Mouse (Mus musculus): ENCODE measurements at regions not wholly inside any gene's neighbourhood (a gene's known extent, or its start where the extent isn't known, plus 50 kb on each side); places are given as distances from the start of the nearest gene placed in this dataset.

- ATAC-seq (ENCODE audit: extremely low read depth, insufficient number of reproducible peaks, low FRiP score, low TSS enrichment): no peak
- Histone ChIP-seq H3K4me2 (no peak overlapping the region), H3K9me3 (peaks cover 3% of the 10 kb centered on the region; the same call in 1 of the 2 replicates), H3K27ac (replicated peaks) (no peak overlapping the region), H3K9ac (no peak overlapping the region), H3K36me3 (no peaks in the 10 kb centered on the region), H3K27me3 (replicated peaks) (no peaks in the 10 kb centered on the region), H3K4me3 (no peak overlapping the region), H3K4me1 (peaks cover 9% of the 10 kb centered on the region; the same call in 1 of the 2 replicates)
- WGBS: 74% methylated on average over 2 of the region's 2 CpGs
Measured at GRCm38 (mm10) chr1:73481956-73482355, 466.2 kb upstream of the Tnp1 start.

GRCm38 (mm10) chr1:73479349-73479920, 463.7 kb upstream of the Tnp1 start:
- ATAC-seq (ENCODE audit: extremely low read depth, insufficient number of reproducible peaks, low FRiP score, low TSS enrichment): no peak
- Histone ChIP-seq H3K4me2 (no peak overlapping the region), H3K27ac (replicated peaks) (no peak overlapping the region), H3K27me3 (replicated peaks) (no peaks in the 10 kb centered on the region), H3K9me3 (no peaks in the 10 kb centered on the region), H3K9ac (no peak overlapping the region), H3K4me3 (no peak overlapping the region), H3K36me3 (no peaks in the 10 kb centered on the region), H3K4me1 (peaks cover 9% of the 10 kb centered on the region; the same call in 1 of the 2 replicates)
- 40% methylated on average over 4 of the region's 4 CpGs for WGBS

- ATAC-seq (ENCODE audit: extremely low read depth, insufficient number of reproducible peaks, low FRiP score, low TSS enrichment): no peak
- WGBS: 74% methylated on average over 3 of the region's 3 CpGs
Measured at GRCm38 (mm10) chr1:73460598-73460997, 444.9 kb upstream of the Tnp1 start.

GRCm38 (mm10) chr1:73459754-73460534, 444.2 kb upstream of the Tnp1 start:
- no peak for ATAC-seq (ENCODE audit: extremely low read depth, insufficient number of reproducible peaks, low FRiP score, low TSS enrichment)
- 77% methylated on average over 13 of the region's 13 CpGs for WGBS

More at GRCm38 (mm10) chr1:73460598-73460997, 444.9 kb upstream of the Tnp1 start:
- Histone ChIP-seq H3K27me3 (replicated peaks) (no peaks in the 10 kb centered on the region), H3K27ac (replicated peaks) (no peak overlapping the region), H3K9ac (no peak overlapping the region), H3K4me2 (no peak overlapping the region), H3K36me3 (no peaks in the 10 kb centered on the region), H3K9me3 (no peaks in the 10 kb centered on the region), H3K4me1 (peaks cover 6% of the 10 kb centered on the region), H3K4me3 (no peak overlapping the region)

GRCm38 (mm10) chr1:73457261-73457660, 441.6 kb upstream of the Tnp1 start:
- H3K36me3 ChIP-seq: no peaks in the 10 kb centered on the region
- 78% methylated on average over 2 of the region's 2 CpGs for WGBS
- H3K4me1 ChIP-seq: peaks cover 6% of the 10 kb centered on the region
- no peak overlapping the region for H3K4me3 ChIP-seq
- H3K9me3 ChIP-seq: no peaks in the 10 kb centered on the region
- ATAC-seq (ENCODE audit: extremely low read depth, insufficient number of reproducible peaks, low FRiP score, low TSS enrichment): no peak
- no peak overlapping the region for H3K4me2 ChIP-seq
- H3K9ac ChIP-seq: no peak overlapping the region
- no peaks in the 10 kb centered on the region for H3K27me3 ChIP-seq (replicated peaks)
- H3K27ac ChIP-seq (replicated peaks): no peak overlapping the region

More at GRCm38 (mm10) chr1:73459754-73460534, 444.2 kb upstream of the Tnp1 start:
- Histone ChIP-seq H3K4me3 (no peak overlapping the region), H3K9ac (no peak overlapping the region), H3K4me2 (no peak overlapping the region), H3K27ac (replicated peaks) (no peak overlapping the region), H3K9me3 (no peaks in the 10 kb centered on the region), H3K27me3 (replicated peaks) (no peaks in the 10 kb centered on the region), H3K4me1 (peaks cover 6% of the 10 kb centered on the region), H3K36me3 (no peaks in the 10 kb centered on the region)

- H3K9ac ChIP-seq: no peak overlapping the region
- no peaks in the 10 kb centered on the region for H3K36me3 ChIP-seq
- peaks cover 7% of the 10 kb centered on the region for H3K4me1 ChIP-seq
- H3K4me2 ChIP-seq: no peak overlapping the region
- H3K27ac ChIP-seq (replicated peaks): no peak overlapping the region
- no peak for ATAC-seq (ENCODE audit: extremely low read depth, insufficient number of reproducible peaks, low FRiP score, low TSS enrichment)
- 56% methylated on average over 8 of the region's 8 CpGs for WGBS
- H3K27me3 ChIP-seq (replicated peaks): no peaks in the 10 kb centered on the region
- no peaks in the 10 kb centered on the region for H3K9me3 ChIP-seq
- H3K4me3 ChIP-seq: no peak overlapping the region
Measured at GRCm38 (mm10) chr1:73456359-73457062, 440.8 kb upstream of the Tnp1 start.

- H3K4me1 ChIP-seq: 0 out of 2 replicates have a peak, but pooled peaks cover 3% of the 10 kb centered on the region
- H3K27me3 ChIP-seq (replicated peaks): no peaks in the 10 kb centered on the region
- no peaks in the 10 kb centered on the region for H3K36me3 ChIP-seq
- no peak for ATAC-seq (ENCODE audit: extremely low read depth, insufficient number of reproducible peaks, low FRiP score, low TSS enrichment)
- H3K27ac ChIP-seq (replicated peaks): no peak overlapping the region
- no peak overlapping the region for H3K9ac ChIP-seq
- H3K4me3 ChIP-seq: no peak overlapping the region
- H3K9me3 ChIP-seq: peaks cover 5% of the 10 kb centered on the region; the same call in 1 of the 2 replicates
- H3K4me2 ChIP-seq: no peak overlapping the region
- 42% methylated on average over 6 of the region's 6 CpGs for WGBS
Measured at GRCm38 (mm10) chr1:73444216-73444890, 428.6 kb upstream of the Tnp1 start.

- H3K27me3 ChIP-seq (replicated peaks): no peaks in the 10 kb centered on the region
- peaks cover 4% of the 10 kb centered on the region; the same call in 1 of the 2 replicates for H3K4me1 ChIP-seq
- no peak overlapping the region for H3K4me2 ChIP-seq
- no peak overlapping the region for H3K4me3 ChIP-seq
- H3K9me3 ChIP-seq: peaks cover 5% of the 10 kb centered on the region; the same call in 1 of the 2 replicates
- H3K9ac ChIP-seq: no peak overlapping the region
- no peaks in the 10 kb centered on the region for H3K36me3 ChIP-seq
- ATAC-seq (ENCODE audit: extremely low read depth, insufficient number of reproducible peaks, low FRiP score, low TSS enrichment): no peak
- H3K27ac ChIP-seq (replicated peaks): no peak overlapping the region
- WGBS: 45% methylated on average over 8 of the region's 8 CpGs
Measured at GRCm38 (mm10) chr1:73438385-73438784, 422.7 kb upstream of the Tnp1 start.

GRCm38 (mm10) chr1:73428101-73428500, 412.4 kb upstream of the Tnp1 start:
- no peak for ATAC-seq (ENCODE audit: extremely low read depth, insufficient number of reproducible peaks, low FRiP score, low TSS enrichment)
- WGBS: 86% methylated on average over 4 of the region's 4 CpGs
- H3K4me3 ChIP-seq: no peak overlapping the region
- H3K9me3 ChIP-seq: no peaks in the 10 kb centered on the region
- no peak overlapping the region for H3K27ac ChIP-seq (replicated peaks)
- no peaks in the 10 kb centered on the region for H3K36me3 ChIP-seq
- no peaks in the 10 kb centered on the region for H3K4me1 ChIP-seq
- H3K9ac ChIP-seq: no peak overlapping the region
- H3K4me2 ChIP-seq: no peak overlapping the region
- no peaks in the 10 kb centered on the region for H3K27me3 ChIP-seq (replicated peaks)

GRCm38 (mm10) chr1:73425049-73425448, 409.3 kb upstream of the Tnp1 start:
- H3K27me3 ChIP-seq (replicated peaks): no peaks in the 10 kb centered on the region
- no peak overlapping the region for H3K4me3 ChIP-seq
- H3K9ac ChIP-seq: no peak overlapping the region
- no peaks in the 10 kb centered on the region for H3K4me1 ChIP-seq
- WGBS: 62% methylated on average over 7 of the region's 7 CpGs
- H3K9me3 ChIP-seq: 0 out of 2 replicates have a peak, but pooled peaks cover 2% of the 10 kb centered on the region
- no peaks in the 10 kb centered on the region for H3K36me3 ChIP-seq
- no peak overlapping the region for H3K4me2 ChIP-seq
- ATAC-seq (ENCODE audit: extremely low read depth, insufficient number of reproducible peaks, low FRiP score, low TSS enrichment): no peak
- no peak overlapping the region for H3K27ac ChIP-seq (replicated peaks)

- Histone ChIP-seq H3K4me3 (no peak overlapping the region), H3K27me3 (replicated peaks) (no peaks in the 10 kb centered on the region), H3K9ac (no peak overlapping the region), H3K4me2 (no peak overlapping the region), H3K9me3 (peaks cover 6% of the 10 kb centered on the region; the same call in 1 of the 2 replicates), H3K4me1 (no peaks in the 10 kb centered on the region), H3K36me3 (no peaks in the 10 kb centered on the region), H3K27ac (replicated peaks) (no peak overlapping the region)
- ATAC-seq (ENCODE audit: extremely low read depth, insufficient number of reproducible peaks, low FRiP score, low TSS enrichment): no peak
- 72% methylated on average over 2 of the region's 2 CpGs for WGBS
Measured at GRCm38 (mm10) chr1:73418196-73418595, 402.5 kb upstream of the Tnp1 start.

All from heart, embryonic 13.5 days (tissue).